In the genomic region with DNA sequence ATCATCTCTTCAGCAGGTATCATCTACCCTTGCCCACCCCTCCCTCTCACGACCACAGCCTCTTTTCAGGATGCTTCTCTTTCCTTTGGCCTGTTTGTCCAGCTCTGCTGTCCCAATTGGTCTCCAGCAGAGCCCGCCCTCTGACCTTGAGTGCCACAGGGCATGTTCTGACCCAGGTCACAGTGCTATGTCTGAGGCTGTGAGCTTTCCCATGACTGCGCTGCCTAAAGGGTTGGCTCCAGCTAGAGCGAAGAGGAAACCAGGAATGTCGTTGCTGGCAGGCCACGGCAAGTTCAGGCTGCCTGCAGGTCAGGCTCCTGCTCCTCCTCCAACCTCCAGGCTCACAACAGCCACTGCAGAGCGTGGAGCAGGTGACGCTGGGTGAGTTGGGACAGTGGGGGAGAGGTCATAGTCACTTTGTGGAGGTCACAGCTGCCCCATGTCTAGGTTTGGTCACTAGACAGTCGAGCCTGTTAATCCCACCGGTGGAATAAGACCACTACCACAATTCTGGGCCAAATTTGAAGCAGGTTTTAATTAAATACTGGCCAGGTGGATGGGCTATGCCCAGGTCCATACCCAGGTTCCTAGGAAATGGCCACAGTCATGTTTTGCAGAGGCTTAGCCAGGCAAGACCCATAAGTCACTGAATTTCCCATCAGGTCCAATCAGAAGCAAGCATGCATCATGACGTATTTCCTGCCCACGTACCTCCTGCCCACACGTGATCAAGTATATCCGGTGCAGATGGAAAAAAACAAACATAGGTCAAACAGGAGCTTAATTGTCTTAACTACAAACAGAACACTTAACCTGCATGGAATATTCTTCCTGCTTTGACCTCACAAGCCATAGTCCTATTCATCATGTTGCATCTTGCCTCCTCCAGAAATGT, we compare ENCODE assay signal across 15 mouse cellular contexts. TPM values are rescaled to one million over a fixed set of nuclear protein-coding genes. Genes with fewer than 3 reads are reported as not detected.
DNase-seq lines count a peak whose midpoint lies in the region; ATAC-seq and TF ChIP-seq lines count a peak whose summit lies in the region.
"Had no signal": no experiment of that assay in that cellular context is flagged by ENCODE, and none has a peak within 500 bp of the region (broad histone marks: within the 10 kb centered on the region; RNA-seq: fewer than 3 reads in every experiment).

No protein-coding gene starts in this region.

- no peak overlapping the region for H3K4me2 ChIP-seq in forebrain, postnatal 0 days (ENCODE audit: low read depth)
- H3K4me2 ChIP-seq in kidney, embryonic 15.5 days = no peak overlapping the region
- H3K4me2 ChIP-seq in liver, embryonic 12.5 days = no peak overlapping the region
- H3K4me2 ChIP-seq: limb, embryonic 13.5 days; neural tube, embryonic 15.5 days had no signal

- no peak for TF ChIP-seq POLR2A in MEL (IDR thresholded peaks at IDR 0.05; ENCODE audit: control insufficient read depth in 1 of 2, insufficient read depth in 1 of 2, low read depth in 1 of 2, low read length in 2 of 2, poor library complexity in 1 of 2)

- H3K27me3 ChIP-seq in forebrain, embryonic 10.5 days (ENCODE audit: poor library complexity, severe bottlenecking) = no peaks in the 10 kb centered on the region
- H3K27me3 ChIP-seq in forebrain, postnatal 0 days (ENCODE audit: insufficient read depth, low read length) = no peaks in the 10 kb centered on the region
- no peaks in the 10 kb centered on the region for H3K27me3 ChIP-seq in kidney, embryonic 15.5 days
- H3K27me3 ChIP-seq in MEL (ENCODE audit: control insufficient read depth in 1 of 2, insufficient read depth in 2 of 2, low read length in 2 of 2) = peaks cover 8 to 13% of the 10 kb centered on the region in 2 experiments
- peaks cover 6% of the 10 kb centered on the region; the same call in 1 of the 2 replicates for H3K27me3 ChIP-seq in liver, embryonic 12.5 days (replicated peaks)
- H3K27me3 ChIP-seq: neural tube, embryonic 15.5 days had no signal

- no peak for TF ChIP-seq CTCF in forebrain, postnatal 0 days (IDR thresholded peaks at IDR 0.05; ENCODE audit: low read depth)
- TF ChIP-seq CTCF in MEL (IDR thresholded peaks at IDR 0.05 in 2 of 3, conservative IDR thresholded peaks at IDR 0.05 in 1 of 3; ENCODE audit: control insufficient read depth in 1 of 3, insufficient read depth in 1 of 3, low read depth in 2 of 3, low read length in 3 of 3, poor library complexity in 1 of 3, severe bottlenecking in 1 of 3) = no peak

- H3K9me3 ChIP-seq in forebrain, embryonic 10.5 days = 0 out of 2 replicates have a peak, but pooled peaks cover 4% of the 10 kb centered on the region
- H3K9me3 ChIP-seq in forebrain, postnatal 0 days (ENCODE audit: low read length) = no peaks in the 10 kb centered on the region
- no peaks in the 10 kb centered on the region for H3K9me3 ChIP-seq in kidney, embryonic 15.5 days (replicated peaks)
- no peaks in the 10 kb centered on the region for H3K9me3 ChIP-seq in MEL (replicated peaks; ENCODE audit: insufficient read depth, low read length)
- peaks cover 5% of the 10 kb centered on the region; the same call in 1 of the 2 replicates for H3K9me3 ChIP-seq in liver, embryonic 12.5 days (replicated peaks)
- H3K9me3 ChIP-seq: limb, embryonic 13.5 days; neural tube, embryonic 15.5 days had no signal

- ATAC-seq in forebrain, postnatal 0 days = no peak
- ATAC-seq in kidney, embryonic 15.5 days (replicated peaks; ENCODE audit: low FRiP score) = no peak
- 0 out of 2 replicates have a peak, but pooled peaks have one; percentile 35 for ATAC-seq in liver, embryonic 12.5 days

- no peaks in the 10 kb centered on the region for H3K36me3 ChIP-seq in forebrain, embryonic 10.5 days (replicated peaks)
- no peaks in the 10 kb centered on the region for H3K36me3 ChIP-seq in forebrain, postnatal 0 days (ENCODE audit: insufficient read depth)
- H3K36me3 ChIP-seq in kidney, embryonic 15.5 days = no peaks in the 10 kb centered on the region
- H3K36me3 ChIP-seq in MEL (ENCODE audit: control insufficient read depth in 1 of 2, insufficient read depth in 2 of 2, low read length in 2 of 2) = no peaks in the 10 kb centered on the region
- H3K36me3 ChIP-seq in liver, embryonic 12.5 days = no peaks in the 10 kb centered on the region
- H3K36me3 ChIP-seq: G1E; limb, embryonic 13.5 days; neural tube, embryonic 15.5 days had no signal

- no peak for TF ChIP-seq RAD21 in MEL (IDR thresholded peaks at IDR 0.05; ENCODE audit: low read depth, low read length)

- peak overlapping the region; percentile 51; the same call in 1 of the 2 replicates for H3K27ac ChIP-seq in forebrain, embryonic 10.5 days
- H3K27ac ChIP-seq in forebrain, postnatal 0 days (ENCODE audit: low read depth, low read length) = no peak overlapping the region
- H3K27ac ChIP-seq in kidney, embryonic 15.5 days = no peak overlapping the region
- no peak overlapping the region for H3K27ac ChIP-seq in MEL (ENCODE audit: control insufficient read depth, low read depth, low read length)
- no peak overlapping the region for H3K27ac ChIP-seq in liver, embryonic 12.5 days
- H3K27ac ChIP-seq: limb, embryonic 13.5 days; macrophage; neural tube, embryonic 15.5 days had no signal

- H3K9ac ChIP-seq in forebrain, postnatal 0 days = no peak overlapping the region
- no peak overlapping the region for H3K9ac ChIP-seq in kidney, embryonic 15.5 days
- no peak overlapping the region for H3K9ac ChIP-seq in MEL (ENCODE audit: control insufficient read depth, low read depth, low read length, poor library complexity, severe bottlenecking)
- no peak overlapping the region for H3K9ac ChIP-seq in liver, embryonic 12.5 days
- H3K9ac ChIP-seq: limb, embryonic 13.5 days; neural tube, embryonic 15.5 days had no signal

- H3K4me1 ChIP-seq in forebrain, embryonic 10.5 days = peaks cover 19% of the 10 kb centered on the region
- no peaks in the 10 kb centered on the region for H3K4me1 ChIP-seq in forebrain, postnatal 0 days (ENCODE audit: insufficient read depth)
- peaks cover 7% of the 10 kb centered on the region; the same call in 1 of the 2 replicates for H3K4me1 ChIP-seq in kidney, embryonic 15.5 days
- H3K4me1 ChIP-seq in MEL (ENCODE audit: control insufficient read depth in 1 of 2, insufficient read depth in 2 of 2, low read length in 2 of 2) = no peaks in the 10 kb centered on the region
- peaks cover 9% of the 10 kb centered on the region; the same call in 1 of the 2 replicates for H3K4me1 ChIP-seq in liver, embryonic 12.5 days
- H3K4me1 ChIP-seq: neural tube, embryonic 15.5 days had no signal

- no peak overlapping the region for H3K4me3 ChIP-seq in forebrain, embryonic 10.5 days
- H3K4me3 ChIP-seq in forebrain, postnatal 0 days (ENCODE audit: low read depth, low read length) = no peak overlapping the region
- no peak overlapping the region for H3K4me3 ChIP-seq in kidney, embryonic 15.5 days (replicated peaks)
- H3K4me3 ChIP-seq in MEL (ENCODE audit: control insufficient read depth in 1 of 2, insufficient read depth in 1 of 2, low read depth in 2 of 2, low read length in 2 of 2) = no peak overlapping the region
- no peak overlapping the region for H3K4me3 ChIP-seq in liver, embryonic 12.5 days
- H3K4me3 ChIP-seq: limb, embryonic 13.5 days; neural tube, embryonic 15.5 days had no signal

- H3K79me2 ChIP-seq in MEL (ENCODE audit: control insufficient read depth, insufficient read depth, low read length, poor library complexity) = no peaks in the 10 kb centered on the region

- WGBS in forebrain, embryonic 10.5 days = 66% methylated on average over 14 of the region's 14 CpGs
- 78% methylated on average over 14 of the region's 14 CpGs for WGBS in forebrain, postnatal 0 days
- WGBS in kidney, embryonic 15.5 days = 49% methylated on average over 14 of the region's 14 CpGs
- 56% methylated on average over 14 of the region's 14 CpGs for WGBS in liver, embryonic 12.5 days (ENCODE audit: insufficient replicate concordance)

- DNase-seq in forebrain, embryonic 10.5 days (ENCODE audit: extremely low spot score, low spot score) = no peak
- DNase-seq in forebrain, postnatal 0 days = no peak
- peak; percentile 19 for DNase-seq in kidney, postnatal 14 days
- DNase-seq in MEL (ENCODE audit: low read depth, low spot score) = no peak
- no peak for DNase-seq in left cerebral cortex, adult 9 months (ENCODE audit: low spot score in 2 of 2)
- DNase-seq in thymus, postnatal 36 days = no peak

- TF ChIP-seq EP300 in MEL (IDR thresholded peaks at IDR 0.05; ENCODE audit: low read depth in 1 of 2, low read length in 2 of 2) = no peak

TF ChIP-seq in MEL, 35 proteins besides CTCF, POLR2A, EP300 and RAD21:
- TF ChIP-seq CHD2 (IDR thresholded peaks at IDR 0.05; ENCODE audit: low read length) (no peak), USF1 (IDR thresholded peaks at IDR 0.05; ENCODE audit: low read depth, low read length) (peak; percentile 47), JUND (IDR thresholded peaks at IDR 0.05; ENCODE audit: low read depth, low read length) (no peak), MYB (IDR thresholded peaks at IDR 0.05; ENCODE audit: low read depth, low read length) (no peak), TAL1 (IDR thresholded peaks at IDR 0.05; ENCODE audit: low read length) (no peak), SMC3 (IDR thresholded peaks at IDR 0.05; ENCODE audit: low read depth, low read length) (no peak)

RNA-seq across cellular contexts. Expression of a gene that starts 12.3 kb away (rescaled TPM):
- 0.36 and 0.90 TPM in 2 replicates for polyA plus RNA-seq in forebrain, embryonic 10.5 days (2016; fragmentation: Nextera tagmentation; extraction: Ambion mirVana)
- total RNA-seq in forebrain, postnatal 0 days (2014; rRNA removed) = 1.8 and 2.4 TPM in 2 replicates
- polyA plus RNA-seq in forebrain, postnatal 0 days (2015; fragmentation: Nextera tagmentation; extraction: Ambion mirVana) = 3.8 and 5.0 TPM in 2 replicates
- polyA plus RNA-seq in kidney, embryonic 15.5 days (2015; fragmentation: Nextera tagmentation; extraction: Ambion mirVana) = 1.0 and 2.2 TPM in 2 replicates
- not detected in 2 replicates for total RNA-seq in MEL (2012; rRNA removed)
- not detected for polyA plus RNA-seq in MEL (2012; ENCODE audit: insufficient read depth in 1 of 2, insufficient read length in 2 of 2, low read depth in 1 of 2, low replicate concordance in 2 of 2, missing spikeins in 1 of 2)
- 0.69 and 0.81 TPM in 2 replicates for polyA plus RNA-seq in liver, embryonic 12.5 days (2016; fragmentation: Nextera tagmentation; extraction: Ambion mirVana)
- total RNA-seq: common myeloid progenitor, adult 5-6 weeks; monocyte, adult 5-6 weeks had no signal

RNA-seq across cellular contexts. Expression of a gene that starts 25.7 kb away (rescaled TPM):
- 1.2 and 2.3 TPM in 2 replicates for polyA plus RNA-seq in forebrain, embryonic 10.5 days (2016; fragmentation: Nextera tagmentation; extraction: Ambion mirVana)
- 2.9 and 5.1 TPM in 2 replicates for total RNA-seq in forebrain, postnatal 0 days (2014; rRNA removed)
- 1.8 and 2.4 TPM in 2 replicates for polyA plus RNA-seq in forebrain, postnatal 0 days (2015; fragmentation: Nextera tagmentation; extraction: Ambion mirVana)
- 0.27 and 0.56 TPM in 2 replicates for polyA plus RNA-seq in kidney, embryonic 15.5 days (2015; fragmentation: Nextera tagmentation; extraction: Ambion mirVana)
- total RNA-seq in MEL (2012; rRNA removed) = 0.23 and 0.27 TPM in 2 replicates
- polyA plus RNA-seq in MEL (2012; ENCODE audit: insufficient read depth in 1 of 2, insufficient read length in 2 of 2, low read depth in 1 of 2, low replicate concordance in 2 of 2, missing spikeins in 1 of 2) = under 1 TPM in 1 of 2 experiments, not detected in 1; 0.53 TPM
- polyA plus RNA-seq in liver, embryonic 12.5 days (2016; fragmentation: Nextera tagmentation; extraction: Ambion mirVana) = 0.10 and 0.11 TPM in 2 replicates
- total RNA-seq: common myeloid progenitor, adult 5-6 weeks; G1E; gastrocnemius, postnatal 36 days; monocyte, adult 5-6 weeks had no signal
- polyA plus RNA-seq: G1E, macrophage had no signal
